Mouse (Mus musculus) gonadal fat pad, adult 2 months (tissue): ENCODE data around the gene Oat. TPM values are rescaled to one million over a fixed set of nuclear protein-coding genes. Genes with fewer than 3 reads are reported as not detected.

Experiments used
- DNase-seq: peaks from one replicate; pipeline ENCODE4 v3.0.0-alpha.2; 2012; ENCODE audit warnings: low read depth
- polyA plus RNA-seq: library from polyadenylated mRNA; depleted of rRNA; stranded (reverse); fragments of >200 nt; gene quantifications from 2 replicates; pipeline ENCODE4 v1.2.3, GENCODE M21; 2012; rRNA removed

Oat gene
- polyA plus RNA-seq, 1 experiment = 146 TPM

DNA sequence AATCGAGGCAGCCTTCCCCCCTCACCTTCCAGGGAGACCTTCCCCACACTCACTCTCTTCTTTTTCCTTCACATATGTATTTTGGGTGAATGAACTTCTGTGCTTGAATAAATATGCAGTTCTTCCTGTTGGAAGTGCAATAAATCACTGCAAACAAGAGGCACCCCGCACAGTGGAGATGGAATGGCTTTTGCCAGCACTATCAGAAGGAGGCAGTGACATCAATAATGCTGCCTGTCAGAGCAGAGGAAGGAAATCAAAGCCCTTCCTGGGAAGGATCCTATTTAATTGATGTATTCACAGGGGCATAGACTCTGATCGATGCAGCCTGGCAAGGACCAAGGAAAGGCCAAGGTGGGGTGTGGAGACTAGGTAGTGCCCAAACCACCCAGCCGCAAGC is 33.8 kb downstream of the Oat start:
- DNase-seq = no peak

DNA sequence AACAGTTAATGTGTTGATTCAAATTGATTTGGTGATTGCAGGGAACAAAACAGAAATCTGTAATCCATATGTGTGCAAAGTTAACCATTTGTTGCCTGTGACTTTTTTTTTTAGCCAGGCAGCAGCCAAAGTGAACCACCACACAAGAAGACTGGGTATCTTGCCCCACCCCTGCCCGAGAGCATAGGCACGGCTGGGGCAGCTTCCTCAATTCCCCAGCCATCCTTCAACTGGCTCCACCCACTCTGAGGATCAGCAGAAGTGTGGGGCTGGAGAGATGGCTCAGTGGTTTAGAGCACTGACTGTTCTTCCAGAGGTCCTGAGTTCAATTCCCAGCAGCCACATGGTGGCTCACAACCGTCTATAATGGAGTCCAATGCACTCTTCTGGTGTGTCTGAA is 34.6 kb downstream of the Oat start:
- no peak for DNase-seq

DNA sequence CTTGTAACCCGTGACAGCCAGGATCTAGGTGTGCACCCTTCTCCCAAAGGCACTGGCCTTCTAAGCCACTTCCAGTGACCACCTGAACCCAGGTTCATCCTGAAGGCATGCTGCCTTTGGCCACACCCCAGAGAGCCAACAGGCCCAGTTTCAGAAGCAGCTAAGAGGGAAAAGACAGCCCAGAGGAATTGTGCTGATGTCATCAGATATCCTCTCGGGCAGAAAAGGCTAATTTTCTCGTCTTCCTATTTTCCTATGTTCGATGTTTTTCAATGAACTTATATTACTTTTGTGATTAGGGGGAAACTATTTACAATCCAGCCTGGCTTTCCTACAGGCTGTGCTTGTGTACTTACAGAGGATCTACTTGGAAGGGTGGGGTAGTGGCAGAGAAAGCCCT is 35.6 kb downstream of the Oat start:
- DNase-seq = no peak

DNA sequence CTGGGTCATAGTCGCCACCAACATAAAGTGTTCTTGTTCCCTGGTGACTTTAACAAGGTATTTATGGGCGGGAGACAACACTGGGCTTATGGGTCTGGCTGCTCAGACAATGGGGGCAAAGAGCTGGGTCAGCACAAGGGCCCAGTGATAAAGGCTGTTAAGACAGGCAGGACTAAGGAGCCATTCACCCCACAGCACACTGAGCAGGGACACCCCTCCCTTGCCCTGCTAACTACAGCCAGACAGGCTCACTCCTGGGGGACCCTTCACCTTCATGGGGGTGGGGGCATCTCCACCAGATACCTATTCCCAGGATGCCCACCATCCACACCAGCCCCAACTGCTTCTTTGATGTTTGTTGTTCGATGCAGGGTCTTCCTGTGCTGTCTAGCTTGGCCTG is 47.0 kb downstream of the Oat start:
- no peak for DNase-seq

DNA sequence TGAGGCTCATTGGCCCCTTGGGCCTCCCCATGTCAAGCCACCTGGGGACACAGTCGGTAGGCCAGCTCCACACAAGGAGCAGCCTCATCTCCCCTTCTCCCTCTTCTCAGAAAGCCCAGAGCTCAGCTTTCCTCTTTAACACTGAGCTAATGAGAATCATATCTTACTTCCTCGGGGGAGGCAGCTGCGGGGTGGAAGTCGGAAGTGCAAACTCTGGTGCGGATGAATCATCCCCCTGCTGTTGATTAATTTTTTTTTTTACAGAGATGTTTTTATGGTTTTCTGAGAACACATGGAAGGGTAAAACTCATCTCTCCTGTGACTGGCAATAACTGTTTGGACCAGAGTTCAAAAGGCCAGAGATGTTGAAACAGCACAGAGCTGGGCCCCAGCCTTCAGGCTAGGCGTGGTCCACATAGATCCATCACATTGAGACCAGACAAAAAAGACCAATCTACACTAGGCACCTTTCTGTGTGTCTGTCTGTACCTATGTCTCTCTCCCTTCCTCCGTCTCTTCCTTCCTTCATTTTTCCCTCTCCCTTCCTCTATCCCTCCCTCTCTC is 62.7 kb downstream of the Oat start:
- DNase-seq = no peak

DNA sequence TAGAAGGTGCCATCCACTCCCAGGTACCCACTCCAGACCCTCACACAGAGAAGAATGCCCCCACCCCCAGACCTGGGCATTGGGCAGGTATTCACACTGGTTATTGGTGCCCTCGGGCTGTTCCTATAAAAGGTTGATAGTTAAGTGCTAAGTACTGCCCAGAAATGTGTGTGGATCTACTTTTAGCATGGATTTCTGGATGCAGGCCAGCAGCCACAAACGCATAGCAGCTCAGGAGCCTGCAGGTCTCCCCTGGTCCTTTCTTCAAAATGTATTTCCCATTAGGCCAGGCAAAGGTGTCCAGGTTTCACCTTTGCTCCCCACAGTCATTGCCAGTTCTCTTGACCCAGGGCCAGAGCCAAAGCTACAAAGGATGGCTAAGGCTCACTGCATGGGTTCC is 67.1 kb downstream of the Oat start:
- no peak for DNase-seq

Other genes with a start within 250 kb of the Oat start
- gene Nkx1-2, start 23.2 kb upstream of the Oat start, polyA plus RNA-seq = 0.05 TPM in 1 of 2 replicates, not detected in the other
- 22.1 and 23.2 TPM in 2 replicates for gene Lhpp, start 34.2 kb upstream of the Oat start, polyA plus RNA-seq
- gene Fam53b, start 237.5 kb upstream of the Oat start, polyA plus RNA-seq = 27.9 and 28.5 TPM in 2 replicates